Mouse (Mus musculus) stomach, postnatal 0 days (tissue): Measurements from ENCODE around the gene Cryl1. TPM values are rescaled to one million over a fixed set of nuclear protein-coding genes. Genes with fewer than 3 reads are reported as not detected.

ENCODE experiments used
- ATAC-seq: fragments of 200-750 bp; cut with Nextera tagmentation; 2 replicates; pipeline ENCODE4 v1.8.0; 2017; ENCODE audit not compliant: low FRiP score, low TSS enrichment
- DNase-seq: peaks from one replicate; pipeline ENCODE4 v3.0.0-alpha.2; 2016; ENCODE audit warnings: low spot score
- H3K27ac ChIP-seq: fragments of 300-500 bp; sonication (generic); replicated peaks from 2 replicates; pipeline ENCODE4 v1.5.1; 2014; ENCODE audit warnings: mild to moderate bottlenecking, control low read depth
- H3K27me3 ChIP-seq: fragments of 300-500 bp; sonication (generic); 2 replicates; pipeline ENCODE4 v1.6.1; 2014; ENCODE audit warnings: low read length; ENCODE audit not compliant: control insufficient read depth, insufficient read depth
- H3K36me3 ChIP-seq: fragments of 300-500 bp; sonication (generic); 2 replicates; pipeline ENCODE4 v1.6.1; 2014; ENCODE audit warnings: low read length, mixed read lengths; ENCODE audit not compliant: control insufficient read depth, insufficient read depth
- H3K4me1 ChIP-seq: fragments of 300-500 bp; sonication (generic); replicated peaks from 2 replicates; pipeline ENCODE4 v1.6.1; 2014; ENCODE audit warnings: antibody characterized with exemption; ENCODE audit not compliant: control insufficient read depth, insufficient read depth
- H3K4me2 ChIP-seq: fragments of 300-500 bp; sonication (generic); replicated peaks from 2 replicates; pipeline ENCODE4 v1.6.1; 2014; ENCODE audit warnings: low read depth, mild to moderate bottlenecking, control low read depth, moderate library complexity
- H3K4me3 ChIP-seq: fragments of 300-500 bp; sonication (generic); 2 replicates; pipeline ENCODE4 v1.5.1; 2014; ENCODE audit warnings: low read depth, low read length, control low read depth
- H3K9ac ChIP-seq: fragments of 300-500 bp; sonication (generic); 2 replicates; pipeline ENCODE4 v1.6.1; 2014; ENCODE audit warnings: mild to moderate bottlenecking, low read length, control low read depth, mixed read lengths
- H3K9me3 ChIP-seq: fragments of 300-500 bp; sonication (generic); 2 replicates; pipeline ENCODE4 v1.6.1; 2016; ENCODE audit warnings: low read length; ENCODE audit not compliant: control insufficient read depth
- CTCF ChIP-seq: IDR thresholded peaks from 2 replicates; pipeline ENCODE4 v1.5.1; 2016; ENCODE audit warnings: antibody characterized with exemption, low read depth, mild to moderate bottlenecking, moderate library complexity
- EP300 ChIP-seq: optimal IDR thresholded peaks from 2 replicates; pipeline ENCODE3; 2016; ENCODE audit warnings: antibody characterized with exemption
- WGBS: fragments of 180-500 bp; shearing (Covaris S2); extraction: QIAGEN DNeasy Blood & Tissue Kit; methylation state at CpG from one replicate; pipeline ENCODE4 v1.1.7; 2014; 5-methylcytosine and 5-hydroxymethylcytosine counted together
- polyA plus RNA-seq: library from polyadenylated mRNA; unstranded; fragments of >200 nt; fragmentation: Nextera tagmentation; extraction: Ambion mirVana; gene quantifications from 2 replicates; pipeline ENCODE4 v1.2.1, GENCODE M21; 2015

The Cryl1 gene
- polyA plus RNA-seq, 1 experiment from 2014 or later: 49.8 TPM

DNA sequence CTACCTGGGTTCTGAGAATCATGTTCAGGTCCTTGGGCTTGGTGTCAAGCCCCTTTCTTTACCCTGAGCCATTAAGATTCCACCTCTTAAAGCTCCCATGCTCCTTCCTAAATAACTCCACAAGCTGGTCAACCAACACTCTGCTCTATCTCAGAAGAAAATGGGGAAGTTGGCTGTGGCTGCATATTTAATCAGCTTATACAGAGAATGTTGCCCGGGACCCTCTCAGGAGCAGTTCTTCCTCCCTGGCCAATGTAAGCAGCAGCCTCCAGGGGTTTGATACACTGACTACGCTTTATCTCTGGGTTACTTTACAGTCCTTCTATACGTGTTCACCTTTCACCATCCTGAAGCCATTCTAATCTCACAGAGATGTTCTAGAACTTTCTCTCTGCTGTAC lies 117.5 kb downstream of the Cryl1 start:
- Histone ChIP-seq H3K9me3 (no peaks in the 10 kb centered on the region), H3K27ac (no peak overlapping the region), H3K4me1 (no peaks in the 10 kb centered on the region), H3K4me3 (no peak overlapping the region), H3K4me2 (no peak overlapping the region), H3K9ac (no peak overlapping the region), H3K27me3 (no peaks in the 10 kb centered on the region), H3K36me3 (no peaks in the 10 kb centered on the region)
- TF ChIP-seq EP300 (no peak), CTCF (no peak)
- 87% methylated on average over 3 of the region's 3 CpGs for WGBS
- no peak for ATAC-seq
- DNase-seq: no peak

DNA sequence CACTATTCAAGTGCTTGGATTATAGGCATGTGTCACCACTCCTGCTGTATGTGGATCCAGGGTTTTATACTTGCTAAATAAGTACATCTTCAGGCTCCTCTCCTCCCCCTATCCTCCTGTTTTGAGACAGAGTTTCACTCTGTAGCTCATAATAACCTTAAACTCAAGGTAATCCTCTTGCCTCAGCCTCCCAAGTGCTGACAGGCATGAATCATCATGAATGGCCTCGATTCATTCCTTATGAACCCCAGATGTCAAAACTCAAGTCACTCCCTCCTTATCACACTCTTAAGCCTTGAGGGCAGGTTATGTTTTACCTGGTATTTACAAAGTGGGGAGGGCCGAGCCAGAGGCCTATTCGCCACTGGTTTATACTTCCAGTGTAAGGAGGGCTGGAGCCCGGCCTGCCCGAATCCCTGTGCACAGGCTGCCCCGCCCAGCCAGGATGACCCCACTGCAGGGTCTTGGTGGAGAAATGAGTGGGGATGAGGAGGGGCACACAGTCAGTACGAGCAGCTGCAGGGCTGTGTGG lies 121.8 kb downstream of the Cryl1 start:
- TF ChIP-seq EP300: no peak
- TF ChIP-seq CTCF: no peak
- H3K4me3 ChIP-seq: no peak overlapping the region
- no peaks in the 10 kb centered on the region for H3K4me1 ChIP-seq
- no peaks in the 10 kb centered on the region for H3K27me3 ChIP-seq
- ATAC-seq: peak; percentile 85
- WGBS: 61% methylated on average over 7 of the region's 7 CpGs
- no peak overlapping the region for H3K27ac ChIP-seq
- no peak overlapping the region for H3K4me2 ChIP-seq
- H3K9ac ChIP-seq: no peak overlapping the region
- peak; percentile 40 for DNase-seq
- no peaks in the 10 kb centered on the region for H3K36me3 ChIP-seq
- no peaks in the 10 kb centered on the region for H3K9me3 ChIP-seq

DNA sequence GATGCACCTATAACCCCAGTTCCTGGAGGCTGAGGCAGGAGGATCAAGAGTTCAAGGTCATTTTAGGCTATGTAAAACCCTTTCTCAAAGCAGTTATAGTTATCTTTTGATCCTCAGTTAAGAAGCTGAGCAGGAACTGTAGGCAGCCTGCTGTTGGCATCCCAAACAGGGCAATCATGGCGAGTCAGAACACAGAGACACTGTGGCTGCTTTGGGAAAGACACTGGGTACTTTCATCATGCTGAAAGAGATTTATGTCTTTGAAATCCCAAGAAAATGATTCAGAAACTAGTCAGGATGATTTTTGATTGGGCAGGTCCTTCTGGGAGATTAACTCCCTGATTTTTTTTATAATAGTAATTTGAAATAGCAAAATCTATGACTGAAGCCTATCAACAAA lies 126.0 kb downstream of the Cryl1 start:
- no peaks in the 10 kb centered on the region for H3K27me3 ChIP-seq

DNA sequence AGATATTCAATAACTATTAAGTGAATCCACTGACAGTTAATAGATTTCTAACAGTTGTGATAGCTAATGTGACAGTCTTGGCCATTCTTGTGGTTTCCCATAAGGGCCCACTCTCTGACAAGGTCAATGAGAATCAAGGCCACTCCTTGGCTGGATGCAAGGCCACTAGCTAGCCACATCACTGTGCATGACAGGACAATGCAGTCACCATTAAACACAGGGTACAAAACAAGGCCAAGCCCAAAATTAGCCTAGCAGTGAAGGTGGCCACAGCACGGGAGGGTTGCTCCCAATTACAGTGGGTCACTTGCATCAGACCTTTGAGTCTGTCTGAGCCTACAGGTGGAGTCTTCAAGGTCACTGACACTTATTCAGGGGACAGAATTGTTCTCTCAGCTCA lies 126.5 kb downstream of the Cryl1 start:
- DNase-seq (no peak), ATAC-seq (no peak)
- no peaks in the 10 kb centered on the region for H3K36me3 ChIP-seq
- H3K27me3 ChIP-seq: no peaks in the 10 kb centered on the region
- H3K9ac ChIP-seq: no peak overlapping the region
- H3K4me2 ChIP-seq: no peak overlapping the region
- WGBS: 67% methylated on average over 1 of the region's 1 CpGs
- H3K9me3 ChIP-seq: no peaks in the 10 kb centered on the region
- no peak overlapping the region for H3K27ac ChIP-seq
- H3K4me1 ChIP-seq: no peaks in the 10 kb centered on the region
- no peak overlapping the region for H3K4me3 ChIP-seq
- TF ChIP-seq CTCF (no peak), EP300 (no peak)

More for the DNA sequence above, 126.0 kb downstream of the Cryl1 start:
- TF ChIP-seq EP300: no peak
- no peak for TF ChIP-seq CTCF
- no peaks in the 10 kb centered on the region for H3K9me3 ChIP-seq
- H3K9ac ChIP-seq: no peak overlapping the region
- no peak overlapping the region for H3K27ac ChIP-seq
- H3K4me2 ChIP-seq: no peak overlapping the region
- no peaks in the 10 kb centered on the region for H3K36me3 ChIP-seq
- ATAC-seq (no peak), DNase-seq (no peak)
- no peaks in the 10 kb centered on the region for H3K4me1 ChIP-seq
- 79% methylated on average over 1 of the region's 1 CpGs for WGBS
- no peak overlapping the region for H3K4me3 ChIP-seq

DNA sequence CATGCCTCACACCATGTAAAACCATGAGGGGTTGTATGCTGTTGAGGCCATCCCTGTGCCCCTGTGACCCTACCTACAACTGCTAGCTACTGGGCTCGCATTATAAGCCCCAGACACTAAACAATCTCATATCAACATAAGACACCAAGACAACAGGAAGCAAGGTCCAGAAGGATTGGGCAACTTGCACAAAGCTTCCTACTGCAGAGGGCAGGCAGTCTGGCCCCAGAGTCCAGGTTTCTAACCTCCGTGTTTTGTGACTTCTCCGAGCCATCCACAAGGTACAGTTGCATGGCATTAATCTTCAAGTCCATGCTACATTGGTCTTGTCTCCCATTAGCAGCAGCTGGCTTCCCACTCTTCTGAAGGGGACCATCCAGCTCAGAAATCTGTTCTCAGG lies 129.4 kb downstream of the Cryl1 start:
- Histone ChIP-seq H3K27ac (no peak overlapping the region), H3K4me2 (no peak overlapping the region), H3K27me3 (no peaks in the 10 kb centered on the region), H3K4me1 (no peaks in the 10 kb centered on the region), H3K9me3 (no peaks in the 10 kb centered on the region), H3K4me3 (no peak overlapping the region), H3K36me3 (no peaks in the 10 kb centered on the region), H3K9ac (no peak overlapping the region)
- DNase-seq: no peak
- TF ChIP-seq CTCF: no peak
- TF ChIP-seq EP300: no peak
- 81% methylated on average over 3 of the region's 3 CpGs for WGBS
- peak; percentile 37; the same call in 1 of the 2 replicates for ATAC-seq

DNA sequence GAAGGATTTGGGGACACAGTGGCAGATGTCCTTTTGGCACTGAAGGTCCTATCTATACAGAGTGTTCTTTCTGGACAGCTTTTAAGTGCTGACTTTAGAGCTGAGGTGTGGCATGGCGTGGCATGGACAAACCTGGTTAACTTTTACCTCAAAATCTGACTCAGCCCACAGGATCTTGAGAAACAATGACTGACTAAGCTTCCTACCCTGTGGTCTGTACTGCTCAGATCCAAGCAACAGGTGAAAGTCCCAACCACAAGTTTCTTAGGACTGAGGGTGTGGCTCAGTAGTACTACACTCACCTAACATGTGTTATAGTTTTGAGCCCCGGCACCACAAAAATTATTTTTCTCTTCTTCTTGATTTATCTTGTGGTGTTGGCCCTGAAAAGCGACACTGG lies 130.0 kb downstream of the Cryl1 start:
- no peaks in the 10 kb centered on the region for H3K27me3 ChIP-seq
- no peaks in the 10 kb centered on the region for H3K36me3 ChIP-seq
- peak; percentile 28 for DNase-seq
- H3K9me3 ChIP-seq: no peaks in the 10 kb centered on the region
- no peak for TF ChIP-seq CTCF
- TF ChIP-seq EP300: no peak
- no peak overlapping the region for H3K4me3 ChIP-seq
- H3K4me2 ChIP-seq: no peak overlapping the region
- H3K4me1 ChIP-seq: no peaks in the 10 kb centered on the region
- no peak overlapping the region for H3K27ac ChIP-seq
- ATAC-seq: peak; percentile 93
- WGBS: 62% methylated on average over 3 of the region's 3 CpGs
- H3K9ac ChIP-seq: no peak overlapping the region
